ENCODE assay signal across 7 mouse cellular contexts in the genomic region with DNA sequence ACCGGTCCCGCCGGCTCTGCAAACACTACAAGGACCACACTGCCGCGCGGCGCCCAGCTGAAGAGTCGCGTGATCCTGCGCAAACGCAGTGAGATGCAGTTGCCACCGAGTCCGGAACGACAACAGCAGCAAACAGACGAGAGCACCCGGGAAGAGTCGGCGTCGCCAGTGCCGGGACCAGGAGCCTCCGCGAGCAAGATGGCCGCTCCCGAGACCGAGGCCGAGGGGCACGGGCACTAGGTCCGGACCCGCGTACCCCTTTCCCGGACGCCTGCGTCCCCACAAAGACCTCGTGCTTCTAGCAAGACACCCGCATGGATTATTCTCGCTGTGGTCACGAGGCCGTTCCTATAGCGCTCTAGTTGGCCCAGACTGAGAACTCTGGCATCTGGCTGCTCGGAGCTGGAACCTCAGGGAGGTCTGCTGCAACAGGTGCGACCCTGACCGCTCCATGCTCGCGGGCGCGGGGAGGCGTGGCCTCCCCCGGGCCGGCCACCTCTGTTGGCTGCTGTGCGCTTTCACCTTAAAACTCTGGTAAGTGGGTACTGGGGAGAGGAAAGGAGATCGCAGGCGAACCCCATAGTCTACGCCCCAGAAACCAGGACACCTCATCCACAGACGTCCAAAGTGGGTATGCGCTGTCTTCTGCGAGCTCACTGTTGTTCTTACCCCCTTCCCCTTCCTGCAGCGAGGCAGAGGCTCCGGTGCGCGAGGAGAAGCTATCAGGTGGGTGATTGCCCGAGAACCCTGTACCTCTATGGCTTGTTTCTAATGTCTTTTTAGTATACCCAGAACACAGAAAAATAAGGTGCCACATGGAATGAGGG. TPM values are rescaled to one million over a fixed set of nuclear protein-coding genes. Genes with fewer than 3 reads are reported as not detected.
A peak's percentile ranks its signal among the peaks of the same experiment; 100 is the strongest.
DNase-seq lines count a peak whose midpoint lies in the region; ATAC-seq lines count a peak whose summit lies in the region.

Gene Jtb (plus strand): TSS at position 91 of the 827 bp plus-strand sequence.

- peak within 1 kb of the TSS; percentile 88 for H3K4me3 ChIP-seq in embryonic facial prominence, embryonic 10.5 days
- peak within 1 kb of the TSS; percentile 78 for H3K4me3 ChIP-seq in limb, embryonic 10.5 days
- H3K4me3 ChIP-seq in midbrain, embryonic 13.5 days (replicated peaks) = peak within 1 kb of the TSS; percentile 73

- WGBS in embryonic facial prominence, embryonic 10.5 days = under 1% methylated on average over 61 of the region's 61 CpGs
- WGBS in limb, embryonic 10.5 days = under 1% methylated on average over 61 of the region's 61 CpGs
- WGBS in midbrain, embryonic 13.5 days = under 1% methylated on average over 61 of the region's 61 CpGs

- peak; percentile 99 for ATAC-seq in midbrain, embryonic 13.5 days

- H3K4me2 ChIP-seq in midbrain, embryonic 13.5 days (replicated peaks) = peak within 1 kb of the TSS; percentile 89

- H3K9ac ChIP-seq in midbrain, embryonic 13.5 days (replicated peaks) = peak within 1 kb of the TSS; percentile 81

- H3K4me1 ChIP-seq in embryonic facial prominence, embryonic 10.5 days = peaks cover 16% of the 10 kb centered on the region
- H3K4me1 ChIP-seq in limb, embryonic 10.5 days = peaks cover 14% of the 10 kb centered on the region
- peaks cover 15% of the 10 kb centered on the region for H3K4me1 ChIP-seq in midbrain, embryonic 13.5 days (replicated peaks)

- no peaks in the 10 kb centered on the region for H3K9me3 ChIP-seq in embryonic facial prominence, embryonic 10.5 days
- H3K9me3 ChIP-seq in limb, embryonic 10.5 days (replicated peaks) = no peaks in the 10 kb centered on the region
- no peaks in the 10 kb centered on the region for H3K9me3 ChIP-seq in midbrain, embryonic 13.5 days

- peak within 1 kb of the TSS; percentile 89 for H3K27ac ChIP-seq in embryonic facial prominence, embryonic 10.5 days (replicated peaks)
- peak within 1 kb of the TSS; percentile 91 for H3K27ac ChIP-seq in limb, embryonic 10.5 days
- peak within 1 kb of the TSS; percentile 90 for H3K27ac ChIP-seq in midbrain, embryonic 13.5 days

- H3K36me3 ChIP-seq in embryonic facial prominence, embryonic 10.5 days (replicated peaks) = peaks cover 38% of the 10 kb centered on the region
- peaks cover 34% of the 10 kb centered on the region for H3K36me3 ChIP-seq in limb, embryonic 10.5 days
- H3K36me3 ChIP-seq in midbrain, embryonic 13.5 days = peaks cover 24% of the 10 kb centered on the region

- peak; percentile 94 for DNase-seq in adrenal gland, adult 8-10 months
- peak; percentile 93 for DNase-seq in embryonic facial prominence, embryonic 10.5 days (ENCODE audit: low spot score)
- DNase-seq in gonadal fat pad, adult 2 months (ENCODE audit: low read depth) = no peak
- DNase-seq in kidney, adult 11 months = peak; percentile 95
- peak; percentile 92 for DNase-seq in limb, embryonic 10.5 days (ENCODE audit: low spot score)
- peak; percentile 78 for DNase-seq in spleen, adult 12 weeks (ENCODE audit: low spot score)

- H3K27me3 ChIP-seq in embryonic facial prominence, embryonic 10.5 days (replicated peaks; ENCODE audit: low read depth, poor library complexity, severe bottlenecking) = no peaks in the 10 kb centered on the region
- no peaks in the 10 kb centered on the region for H3K27me3 ChIP-seq in limb, embryonic 10.5 days (ENCODE audit: low read depth, poor library complexity, severe bottlenecking)
- H3K27me3 ChIP-seq in midbrain, embryonic 13.5 days = no peaks in the 10 kb centered on the region

RNA-seq across cellular contexts. Expression of gene Jtb, which starts in this region (rescaled TPM):
- 10 to 100 TPM; 64.2 to 76.1 (median 70.4) TPM for total RNA-seq in adrenal gland, adult 8-10 months (2022)
- 79.3 and 81.4 TPM in 2 replicates for polyA plus RNA-seq in embryonic facial prominence, embryonic 10.5 days (2016; fragmentation: Nextera tagmentation; extraction: Ambion mirVana)
- polyA plus RNA-seq in gonadal fat pad, adult 2 months (2012; rRNA removed) = 56.6 and 68.4 TPM in 2 replicates
- 71.4 and 73.5 TPM in 2 replicates for polyA plus RNA-seq in limb, embryonic 10.5 days (2016; fragmentation: Nextera tagmentation; extraction: Ambion mirVana)
- polyA plus RNA-seq in midbrain, embryonic 13.5 days (2015; fragmentation: Nextera tagmentation; extraction: Ambion mirVana) = 90.2 and 97.6 TPM in 2 replicates
